Mouse (Mus musculus): ENCODE data around the gene Gtf2f2.

DNA sequence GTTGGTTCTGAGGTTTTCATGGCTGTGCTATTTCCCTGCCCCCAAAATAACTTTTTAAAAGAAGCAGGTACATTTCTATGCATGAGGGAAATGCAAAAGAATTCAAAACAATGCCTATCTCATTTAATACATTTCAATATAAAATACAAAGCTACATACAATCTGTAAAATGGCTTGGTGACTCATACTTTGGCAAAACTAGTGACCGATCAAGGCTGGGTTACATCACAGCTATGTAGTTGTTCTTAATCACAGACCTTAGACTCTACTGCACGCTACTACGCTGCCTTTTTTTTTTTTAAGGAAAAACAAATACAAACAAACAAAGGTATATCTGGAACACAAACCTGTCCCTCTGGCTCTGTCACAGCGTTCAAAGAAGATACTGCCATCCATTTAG, 18.3 kb downstream of the Gtf2f2 start:
- TF ChIP-seq MYOD1 (IDR thresholded peaks at IDR 0.05; ENCODE audit: control insufficient read depth, insufficient read length, low read depth), result no peak
- no peak for TF ChIP-seq CTCF (IDR thresholded peaks at IDR 0.05; ENCODE audit: control insufficient read depth, insufficient read depth, insufficient read length)
- TF ChIP-seq CEBPB (IDR thresholded peaks at IDR 0.05; ENCODE audit: low read depth), result no peak
- TF ChIP-seq MAX (IDR thresholded peaks at IDR 0.05), result no peak
- no peak for TF ChIP-seq MYOG (IDR thresholded peaks at IDR 0.05; ENCODE audit: control insufficient read depth, extremely low read depth, insufficient read length)
- no peak for TF ChIP-seq USF1 (IDR thresholded peaks at IDR 0.05; ENCODE audit: low read depth)
